Mouse (Mus musculus): ENCODE data around the gene Plxnc1.

DNA sequence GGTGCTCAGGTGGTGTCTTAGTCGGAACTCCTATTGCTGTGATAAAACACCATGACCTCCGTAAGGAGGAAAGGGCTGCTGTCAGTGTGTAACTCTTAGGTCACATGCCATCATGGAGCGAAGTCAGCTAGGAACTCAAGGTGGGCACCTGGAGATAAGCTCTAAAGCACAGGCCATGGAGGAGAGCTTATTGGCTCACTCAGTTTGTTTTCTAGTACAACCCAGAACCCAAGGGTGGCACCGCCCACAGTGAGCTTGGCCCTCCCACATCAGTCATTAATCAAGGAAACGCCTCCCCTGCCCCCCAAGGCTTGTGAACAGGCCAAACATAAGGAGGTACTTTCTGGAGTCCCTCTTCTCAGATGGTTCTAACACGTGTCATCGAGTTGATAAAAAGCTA, 22.8 kb upstream of the Plxnc1 start:
- TF ChIP-seq NELFE (IDR thresholded peaks at IDR 0.05; ENCODE audit: low read depth, low read length) (no peak), GABPA (IDR thresholded peaks at IDR 0.05; ENCODE audit: insufficient replicate concordance, low read depth, low read length) (no peak), CTCF (conservative IDR thresholded peaks at IDR 0.05 in 1 of 2, IDR thresholded peaks at IDR 0.05 in 1 of 2; ENCODE audit: low read depth in 2 of 2, low read length in 2 of 2) (no peak), POLR2A (IDR thresholded peaks at IDR 0.05; ENCODE audit: low read depth, low read length) (no peak; the same call in 1 of the 2 replicates), CHD2 (IDR thresholded peaks at IDR 0.05; ENCODE audit: low read length) (no peak; the same call in 1 of the 2 replicates), NRF1 (IDR thresholded peaks at IDR 0.05; ENCODE audit: low read depth, low read length) (no peak), JUND (conservative IDR thresholded peaks at IDR 0.05; ENCODE audit: low read depth, low read length) (no peak; the same call in 1 of the 2 replicates), TCF12 (IDR thresholded peaks at IDR 0.05; ENCODE audit: low read depth, low read length) (no peak), ZKSCAN1 (IDR thresholded peaks at IDR 0.05; ENCODE audit: borderline replicate concordance, low read depth, low read length) (no peak), ETS1 (conservative IDR thresholded peaks at IDR 0.05; ENCODE audit: low read depth, low read length) (no peak)

All from CH12.LX (cell line).